Mouse (Mus musculus) cerebellum, adult 9-11 months (tissue): ENCODE measurements around the gene Canx.
A peak's percentile ranks its signal among the peaks of the same experiment; 100 is the strongest.

Experiments
- DNase-seq: peaks from one replicate; pipeline ENCODE4 v3.0.0; 2022

Canx gene

GRCm38 (mm10) chr11:50275077-50275476 is 50.4 kb downstream of the Canx start:
- no peak for DNase-seq

DNA sequence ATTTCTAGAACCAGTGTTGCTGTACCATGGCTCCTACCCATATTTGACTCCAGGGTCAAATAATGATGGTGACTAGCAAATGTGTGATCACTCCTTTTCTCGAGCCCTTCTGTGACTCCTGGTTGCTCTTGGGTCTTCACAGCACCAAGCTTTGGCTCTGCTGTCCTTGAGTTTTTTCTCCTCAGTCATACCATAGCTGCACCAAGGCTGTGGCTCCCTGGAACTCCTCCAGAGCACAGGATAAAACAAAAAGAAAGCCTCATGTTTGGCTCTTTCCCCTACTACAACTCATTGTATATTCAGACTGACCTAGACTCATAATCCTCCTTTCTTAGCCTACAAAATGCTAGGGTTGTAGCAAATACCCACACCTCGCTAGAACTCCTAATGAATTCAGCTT is 52.7 kb downstream of the Canx start:
- no peak for DNase-seq

DNA sequence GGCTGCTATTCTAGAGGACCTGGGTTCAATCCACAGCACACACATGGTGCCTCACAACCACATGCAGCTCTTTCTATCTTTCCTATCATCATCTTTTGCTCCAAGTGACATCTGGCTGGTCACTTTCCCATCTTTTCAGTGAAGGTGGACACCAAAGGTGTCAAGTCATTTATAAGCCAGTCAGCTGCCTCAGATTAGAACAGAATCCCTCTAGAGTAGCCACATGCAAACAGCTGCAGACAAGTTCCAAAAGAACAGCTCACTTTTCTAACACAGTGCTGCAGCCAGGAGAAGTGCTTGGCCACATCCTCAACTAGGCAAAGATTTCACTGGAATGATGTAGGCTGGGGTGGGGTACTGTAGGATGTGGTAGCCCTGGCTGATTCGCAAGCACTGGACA is 55.6 kb downstream of the Canx start:
- DNase-seq = no peak

GRCm38 (mm10) chr11:50269163-50269562 is 56.3 kb downstream of the Canx start:
- no peak for DNase-seq

DNA sequence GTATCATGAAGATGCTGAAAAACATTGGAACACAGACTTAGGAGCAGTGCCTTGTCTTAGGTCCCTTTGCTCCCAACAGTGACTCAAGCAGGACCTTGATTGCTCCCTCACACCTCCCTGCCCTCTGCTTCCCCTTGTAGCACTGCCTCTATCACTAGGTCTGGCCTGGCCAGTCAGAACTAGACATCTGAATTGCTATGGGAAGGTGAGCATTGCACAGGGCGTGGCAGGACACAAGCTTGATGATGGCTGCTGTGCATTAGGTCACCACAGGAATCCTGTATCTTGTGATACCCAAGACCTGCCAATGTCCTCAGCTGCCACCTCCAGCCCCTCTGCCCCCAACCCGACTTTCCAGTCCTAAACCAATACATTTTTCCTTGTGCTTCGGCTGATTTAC is 58.5 kb downstream of the Canx start:
- DNase-seq = no peak

DNA sequence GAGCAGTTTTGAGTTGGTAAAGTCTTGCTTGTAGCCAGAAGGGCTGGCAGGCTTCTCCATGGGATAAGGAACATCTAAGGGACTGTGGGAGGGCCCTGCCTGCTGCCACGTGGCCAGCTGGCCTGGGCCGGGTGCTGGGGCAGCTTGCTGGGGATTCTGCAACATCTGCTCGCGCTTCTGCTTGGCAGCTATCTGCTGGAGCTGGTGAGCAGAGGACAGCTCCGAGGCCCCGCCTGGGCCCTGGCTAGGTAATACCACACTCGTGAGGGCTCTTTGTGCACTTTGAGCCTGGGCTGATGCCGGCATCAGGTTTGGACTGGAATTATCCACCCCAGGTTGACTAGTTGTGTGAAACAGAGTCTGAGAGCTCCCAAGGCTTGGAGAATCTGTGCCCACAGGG is 59.5 kb downstream of the Canx start:
- no peak for DNase-seq

DNA sequence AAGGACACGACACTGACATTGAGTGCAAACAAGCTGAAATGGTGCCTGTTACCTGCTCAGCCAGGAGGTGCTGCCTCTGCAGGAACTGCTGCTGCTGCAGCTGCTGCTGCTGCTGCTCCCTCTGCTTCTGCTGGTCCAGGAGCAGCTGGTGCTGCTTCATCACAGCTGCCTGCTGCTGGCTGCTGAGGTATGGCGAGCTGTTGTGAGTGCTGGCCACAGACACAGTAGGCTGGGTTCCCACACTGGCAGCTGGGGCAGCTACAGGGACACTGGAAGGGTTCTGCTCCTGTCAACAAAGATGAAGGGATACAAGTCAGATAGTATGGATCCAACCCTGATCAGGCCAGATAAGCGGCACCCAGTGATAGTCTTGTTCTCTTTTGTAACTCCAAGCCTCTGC is 62.3 kb downstream of the Canx start:
- no peak for DNase-seq

- no peak for DNase-seq
Measured at GRCm38 (mm10) chr11:50262020-50262419, 63.5 kb downstream of the Canx start.

DNA sequence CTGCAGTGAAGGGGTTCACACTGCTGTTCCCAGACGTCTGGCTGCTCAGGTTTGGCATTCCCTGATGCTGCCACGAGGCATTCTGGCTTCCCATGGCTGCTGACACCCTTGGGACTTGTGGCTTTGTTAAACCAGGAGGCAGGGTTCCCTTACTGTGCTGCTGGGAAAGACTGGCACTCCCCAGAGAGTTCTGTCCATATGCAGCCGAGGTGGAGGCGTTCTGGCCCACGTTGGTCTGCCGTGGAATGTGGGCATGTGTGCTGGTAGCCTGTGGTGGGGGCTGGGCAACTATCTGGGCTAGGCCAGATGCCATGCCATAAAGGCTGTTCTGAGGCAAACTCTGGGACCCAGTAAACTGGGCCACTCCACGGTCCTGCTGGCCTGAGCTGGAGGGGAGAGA is 67.2 kb downstream of the Canx start:
- DNase-seq = no peak

GRCm38 (mm10) chr11:50256615-50257014 is 68.9 kb downstream of the Canx start:
- no peak for DNase-seq

DNA sequence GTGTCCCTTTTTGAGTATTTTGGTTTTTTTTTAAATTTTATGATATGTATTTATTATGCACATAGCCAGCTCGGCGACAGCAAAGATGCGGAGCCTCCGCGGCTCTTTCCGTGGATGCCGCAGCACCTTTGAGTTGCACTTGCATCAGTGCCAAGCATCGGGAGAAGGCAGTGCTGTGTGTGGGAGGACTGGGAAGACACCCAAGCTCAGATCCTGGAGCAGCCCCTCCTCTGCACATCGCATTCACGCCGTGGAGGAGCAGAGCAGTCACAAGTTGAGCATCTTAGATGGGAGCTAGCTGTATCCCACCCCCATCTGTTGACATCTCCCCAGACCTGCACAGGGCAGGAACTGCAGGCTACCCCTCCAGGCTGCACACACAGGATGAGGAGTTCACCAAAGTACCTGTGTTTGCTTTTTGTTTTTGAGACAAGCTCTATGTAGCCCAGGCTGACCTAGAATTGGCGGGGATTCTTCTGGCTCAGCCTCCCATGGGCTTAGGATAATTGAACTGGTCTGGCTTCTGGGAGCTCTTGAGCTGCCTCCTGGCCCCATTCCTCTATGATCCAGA is 71.4 kb downstream of the Canx start:
- peak; percentile 68 for DNase-seq

DNA sequence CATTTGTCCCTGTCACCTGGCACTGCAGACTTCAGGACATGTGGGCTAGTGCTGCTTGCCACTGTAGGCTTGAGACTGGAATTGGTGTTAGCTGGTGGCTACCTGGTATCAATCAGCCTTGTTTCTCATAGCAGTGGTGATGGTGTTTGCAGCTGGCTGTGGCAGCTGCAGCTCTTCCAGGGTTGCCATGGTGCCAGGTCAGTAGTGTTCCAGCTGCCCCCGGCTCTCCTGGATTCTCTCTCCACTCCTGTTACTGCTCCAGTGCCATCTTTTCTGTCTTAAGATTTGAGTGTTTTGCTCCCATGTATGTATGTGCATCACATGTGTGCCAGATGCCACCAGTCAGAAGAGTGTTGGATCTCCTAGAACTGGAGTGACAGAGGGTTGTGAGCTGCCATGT is 72.1 kb downstream of the Canx start:
- DNase-seq = no peak

- DNase-seq = no peak
Measured at GRCm38 (mm10) chr11:50252684-50253265, 72.7 kb downstream of the Canx start.

- no peak for DNase-seq
Measured at GRCm38 (mm10) chr11:50252166-50252565, 73.3 kb downstream of the Canx start.

- no peak for DNase-seq
Measured at GRCm38 (mm10) chr11:50248473-50249171, 76.9 kb downstream of the Canx start.

- DNase-seq = no peak
Measured at GRCm38 (mm10) chr11:50245269-50245668, 80.2 kb downstream of the Canx start.
